Mouse (Mus musculus) erythroblast, embryonic 14.5 days (primary cell): ENCODE results near the gene Rbbp5. TPM values are rescaled to one million over a fixed set of nuclear protein-coding genes. Genes with fewer than 3 reads are reported as not detected.

Experiments used
- H3K27me3 ChIP-seq: 2 replicates; pipeline ENCODE4 v1.6.1; 2012; ENCODE audit warnings: inconsistent platforms; ENCODE audit not compliant: control insufficient read depth
- H3K36me3 ChIP-seq: 2 replicates; pipeline ENCODE4 v1.6.1; 2012; ENCODE audit warnings: mild to moderate bottlenecking, inconsistent platforms; ENCODE audit not compliant: control insufficient read depth
- H3K4me1 ChIP-seq: 2 replicates; pipeline ENCODE4 v1.6.1; 2012; ENCODE audit warnings: inconsistent platforms; ENCODE audit not compliant: control insufficient read depth
- H3K4me3 ChIP-seq: replicated peaks from 2 replicates; pipeline ENCODE3; 2012; ENCODE audit warnings: moderate library complexity, mild to moderate bottlenecking, inconsistent platforms
- H3K9me3 ChIP-seq: 2 replicates; pipeline ENCODE4 v1.6.1; 2012; ENCODE audit warnings: low read length, inconsistent platforms, mixed read lengths; ENCODE audit not compliant: control insufficient read depth
- GATA1 ChIP-seq: IDR thresholded peaks from 2 replicates; pipeline ENCODE4 v1.6.1; 2012; ENCODE audit warnings: low read length, inconsistent platforms, mixed read lengths
- TAL1 ChIP-seq: IDR thresholded peaks from 3 replicates; pipeline ENCODE4 v1.6.1; 2012; ENCODE audit warnings: low read length, inconsistent platforms, mixed read lengths
- polyA plus RNA-seq: library from polyadenylated mRNA; stranded (reverse); fragments of >175 nt; gene quantifications from 2 replicates; pipeline ENCODE4 v1.2.3, GENCODE M21; 2012

The Rbbp5 gene
- polyA plus RNA-seq, 1 experiment, result 0.37 TPM

GRCm38 (mm10) chr1:132541824-132542599 lies 64.8 kb downstream of the Rbbp5 start:
- Histone ChIP-seq H3K27me3 (peaks cover 54% of the 10 kb centered on the region), H3K36me3 (no peaks in the 10 kb centered on the region), H3K9me3 (no peaks in the 10 kb centered on the region), H3K4me3 (no peak overlapping the region), H3K4me1 (no peaks in the 10 kb centered on the region)
- TF ChIP-seq GATA1, result no peak
- no peak for TF ChIP-seq TAL1

- Histone ChIP-seq H3K4me1 (no peaks in the 10 kb centered on the region), H3K27me3 (peaks cover 55% of the 10 kb centered on the region), H3K36me3 (no peaks in the 10 kb centered on the region), H3K9me3 (no peaks in the 10 kb centered on the region), H3K4me3 (no peak within 1 kb of the TSS)
- no peak for TF ChIP-seq TAL1
Observed at GRCm38 (mm10) chr1:132542762-132543306, 65.7 kb downstream of the Rbbp5 start, which contains the start of gene Cntn2. Gene Cntn2 (minus strand): TSS chr1:132543256.

DNA sequence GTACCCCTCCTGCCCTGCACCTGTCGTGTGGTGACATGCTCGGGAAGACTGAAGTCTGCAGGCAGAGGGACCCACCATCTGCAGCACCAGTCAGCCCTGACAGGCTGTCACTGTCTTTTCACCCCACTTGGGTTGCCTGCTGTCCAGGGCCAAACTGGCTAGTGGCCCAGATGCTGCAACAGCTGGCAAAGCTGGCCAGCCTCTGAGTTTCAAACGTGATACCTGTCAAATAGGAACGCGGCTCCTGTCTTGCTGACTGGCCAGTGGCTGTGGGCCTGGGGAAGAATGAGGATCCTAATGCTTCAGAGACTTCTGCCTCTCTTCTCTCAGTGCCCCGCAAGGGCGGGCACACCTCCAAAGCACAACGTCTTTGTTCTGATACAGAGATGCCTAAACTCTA lies 66.6 kb downstream of the Rbbp5 start:
- Histone ChIP-seq H3K36me3 (no peaks in the 10 kb centered on the region), H3K9me3 (no peaks in the 10 kb centered on the region), H3K27me3 (peaks cover 57% of the 10 kb centered on the region), H3K4me1 (no peaks in the 10 kb centered on the region), H3K4me3 (no peak overlapping the region)
- TF ChIP-seq TAL1 (no peak), GATA1 (no peak)

Other genes with a start within 250 kb of the Rbbp5 start
- gene Gm10188, start 247.6 kb upstream of the Rbbp5 start, polyA plus RNA-seq, result not detected in 2 replicates
- not detected in 2 replicates for gene Klhdc8a, start 178.7 kb upstream of the Rbbp5 start, polyA plus RNA-seq
- 0.02 TPM in 1 of 2 replicates, not detected in the other for gene Nuak2, start 161.2 kb upstream of the Rbbp5 start, polyA plus RNA-seq
- gene Tmcc2, start 86.1 kb upstream of the Rbbp5 start, polyA plus RNA-seq, result 409 and 495 TPM in 2 replicates
- 0.07 and 0.09 TPM in 2 replicates for gene Dstyk, start 59.8 kb upstream of the Rbbp5 start, polyA plus RNA-seq
- 0.04 TPM in 2 replicates for gene Tmem81, start 28.9 kb downstream of the Rbbp5 start, polyA plus RNA-seq
- 0.01 TPM in 1 of 2 replicates, not detected in the other for gene Cntn2, start 65.9 kb downstream of the Rbbp5 start, polyA plus RNA-seq